Mouse (Mus musculus) heart, postnatal 25 days (tissue): ENCODE data around the gene Pla2r1. TPM values are rescaled to one million over a fixed set of nuclear protein-coding genes. Genes with fewer than 3 reads are reported as not detected.

Experiments
- DNase-seq: peaks from one replicate; pipeline ENCODE4 v3.0.0; 2022; ENCODE audit warnings: low spot score
- intact Hi-C: fragments of 180-260 bp; cut with DNase I; formaldehyde crosslinking; loops from one replicate; pipeline ENCODE4 v1.15.1; 2025
- total RNA-seq, 2 experiments: library from RNA; stranded (reverse); gene quantifications; 2 replicates each; pipeline ENCODE4 v1.2.3; 2021

Gene Pla2r1
- total RNA-seq, 2 experiments from 2014 or later: 0.99 to 1.7 TPM

- no peak for DNase-seq
- intact Hi-C loops: loop anchor here (10.0 kb wide), 2 partner anchors 455 to 865 kb away; no protein-coding TSS in a partner anchor
These were observed 142.9 kb downstream of the Pla2r1 start for GRCm38 (mm10) chr2:60409989-60410763.

- DNase-seq: no peak
- intact Hi-C loops: no loop called here
These were observed 143.9 kb downstream of the Pla2r1 start for GRCm38 (mm10) chr2:60409194-60409593.

GRCm38 (mm10) chr2:60407387-60407786, 145.7 kb downstream of the Pla2r1 start:
- DNase-seq: no peak
- intact Hi-C loops: no loop called here

GRCm38 (mm10) chr2:60405431-60405830, 147.7 kb downstream of the Pla2r1 start:
- no peak for DNase-seq
- intact Hi-C loops: no loop called here

GRCm38 (mm10) chr2:60404763-60405162, 148.3 kb downstream of the Pla2r1 start:
- DNase-seq: no peak
- intact Hi-C loops: no loop called here

- intact Hi-C loops: no loop called here
- DNase-seq: no peak
These were observed 151.4 kb downstream of the Pla2r1 start for GRCm38 (mm10) chr2:60401694-60402093.

- no peak for DNase-seq
- intact Hi-C loops: no loop called here
These were observed 159.3 kb downstream of the Pla2r1 start for GRCm38 (mm10) chr2:60393786-60394185.

- DNase-seq: no peak
- intact Hi-C loops: no loop called here
These were observed 160.8 kb downstream of the Pla2r1 start for GRCm38 (mm10) chr2:60392286-60392685.

- intact Hi-C loops: no loop called here
These were observed 165.7 kb downstream of the Pla2r1 start for GRCm38 (mm10) chr2:60387363-60387762.

GRCm38 (mm10) chr2:60386835-60387234, 166.3 kb downstream of the Pla2r1 start:
- intact Hi-C loops: no loop called here
- no peak for DNase-seq

More at GRCm38 (mm10) chr2:60387363-60387762, 165.7 kb downstream of the Pla2r1 start:
- no peak for DNase-seq

- intact Hi-C loops: no loop called here
- DNase-seq: peak; percentile 14
These were observed 168.4 kb downstream of the Pla2r1 start for GRCm38 (mm10) chr2:60384763-60385085.

GRCm38 (mm10) chr2:60384083-60384762, 168.9 kb downstream of the Pla2r1 start:
- intact Hi-C loops: no loop called here
- DNase-seq: no peak

- intact Hi-C loops: no loop called here
- peak; percentile 67 for DNase-seq
These were observed 170.0 kb downstream of the Pla2r1 start, which contains the start of gene Ly75 for GRCm38 (mm10) chr2:60382858-60383669. TSS of gene Ly75 (minus strand) at chr2:60383303.

- intact Hi-C loops: no loop called here
- no peak for DNase-seq
These were observed 170.8 kb downstream of the Pla2r1 start for GRCm38 (mm10) chr2:60382346-60382745.

- intact Hi-C loops: no loop called here
- DNase-seq: no peak
These were observed 175.8 kb downstream of the Pla2r1 start for GRCm38 (mm10) chr2:60377260-60377659.

GRCm38 (mm10) chr2:60375608-60376107, 177.4 kb downstream of the Pla2r1 start:
- intact Hi-C loops: no loop called here
- DNase-seq: no peak

GRCm38 (mm10) chr2:60375126-60375525, 178.0 kb downstream of the Pla2r1 start:
- intact Hi-C loops: no loop called here
- no peak for DNase-seq

- DNase-seq: no peak
- intact Hi-C loops: no loop called here
These were observed 182.9 kb downstream of the Pla2r1 start for GRCm38 (mm10) chr2:60370188-60370587.

GRCm38 (mm10) chr2:60369454-60369853, 183.7 kb downstream of the Pla2r1 start:
- intact Hi-C loops: no loop called here
- DNase-seq: no peak

- intact Hi-C loops: no loop called here
- DNase-seq: no peak
These were observed 185.2 kb downstream of the Pla2r1 start for GRCm38 (mm10) chr2:60367871-60368270.
